Mouse (Mus musculus) kidney, postnatal 10 days (tissue): ENCODE results near the gene A830018L16Rik.

Source experiments
- DNase-seq: peaks from one replicate; pipeline ENCODE4 v3.0.0; 2021; ENCODE audit warnings: mixed read lengths

A830018L16Rik gene

DNA sequence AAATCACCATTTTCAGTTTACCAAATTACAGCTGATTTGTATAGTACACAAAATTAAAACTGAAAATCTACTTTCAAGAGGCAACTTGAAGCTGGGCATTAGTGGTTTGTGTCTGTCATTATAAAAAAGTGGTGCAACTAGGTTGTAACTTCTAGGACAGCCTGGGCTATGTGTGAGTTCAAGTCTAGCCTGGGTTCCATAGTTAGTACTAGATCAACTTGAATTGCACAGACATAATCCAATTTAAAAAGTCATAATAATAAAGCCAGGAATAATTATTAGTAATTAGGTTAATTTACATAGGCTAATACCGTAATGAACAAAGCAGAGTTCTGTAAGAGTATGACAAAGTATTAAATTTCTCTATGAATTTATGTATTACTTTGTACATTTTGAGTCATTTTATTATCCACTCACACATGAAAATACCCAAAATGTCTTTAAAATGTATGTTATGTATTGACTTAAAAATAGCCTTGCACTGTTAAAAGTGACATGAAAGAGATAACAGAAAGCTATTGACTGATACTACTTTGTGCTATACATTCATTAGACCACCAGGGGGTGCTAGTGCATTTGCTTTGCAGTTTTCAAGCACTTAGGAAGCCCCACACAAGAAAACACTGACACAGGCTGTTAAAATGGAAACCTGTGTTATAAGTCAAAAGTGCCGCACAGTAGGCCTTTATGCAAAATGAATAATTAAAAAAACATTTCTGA, 243.6 kb downstream of the A830018L16Rik start:
- DNase-seq = peak; percentile 53

DNA sequence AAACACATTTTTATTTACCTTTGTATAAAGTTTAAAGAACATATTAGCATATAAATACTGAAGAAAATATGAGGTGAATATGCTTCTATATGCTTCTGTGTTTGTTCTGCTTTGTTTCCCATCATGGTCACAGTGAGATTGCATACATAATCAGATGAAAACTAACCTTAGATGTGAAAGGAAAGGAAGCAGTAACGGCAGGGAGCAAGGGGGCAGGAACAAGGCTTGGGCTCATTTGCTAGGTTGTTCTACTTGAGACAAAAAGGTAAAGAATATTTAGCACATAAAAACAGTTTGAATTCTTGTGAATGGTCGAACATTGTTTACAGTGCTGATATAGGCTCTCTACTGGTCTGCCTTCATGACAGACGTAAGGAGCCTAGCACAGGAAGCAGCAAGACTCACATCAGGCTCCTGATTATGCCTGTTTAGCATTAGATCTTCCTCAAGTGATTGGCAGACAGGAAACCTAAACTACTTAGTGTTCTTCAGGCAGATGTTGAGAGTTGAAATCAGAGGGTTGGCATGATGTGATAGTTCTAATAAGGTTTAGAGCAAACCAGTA, 244.2 kb downstream of the A830018L16Rik start:
- DNase-seq = no peak

DNA sequence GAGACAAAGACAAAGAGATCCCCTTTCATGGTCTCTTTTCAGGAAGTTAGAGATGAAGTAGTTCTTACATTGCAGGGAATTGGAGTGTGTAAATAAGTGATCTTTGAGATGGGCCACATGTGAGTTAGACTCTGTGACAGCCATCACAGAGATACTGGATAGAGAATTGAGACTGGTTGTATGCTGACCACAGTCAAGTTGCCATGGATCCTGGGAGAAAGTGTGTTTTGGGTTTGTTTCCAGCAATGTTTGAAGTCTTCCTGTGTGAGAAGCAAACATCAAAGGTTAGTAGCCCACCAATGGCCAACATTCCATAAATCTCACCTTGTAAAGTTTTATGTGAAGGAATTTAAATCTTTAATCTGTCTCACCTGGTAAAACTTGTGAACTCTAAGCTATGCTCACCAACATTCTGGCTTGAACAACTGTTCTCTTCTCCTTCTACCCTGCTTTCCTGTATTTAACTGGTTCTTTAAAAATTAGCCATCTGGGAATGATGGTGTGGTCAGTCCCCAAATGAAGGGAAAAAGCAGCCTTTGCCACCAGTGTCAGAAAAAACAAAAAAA, 330.9 kb downstream of the A830018L16Rik start:
- no peak for DNase-seq

DNA sequence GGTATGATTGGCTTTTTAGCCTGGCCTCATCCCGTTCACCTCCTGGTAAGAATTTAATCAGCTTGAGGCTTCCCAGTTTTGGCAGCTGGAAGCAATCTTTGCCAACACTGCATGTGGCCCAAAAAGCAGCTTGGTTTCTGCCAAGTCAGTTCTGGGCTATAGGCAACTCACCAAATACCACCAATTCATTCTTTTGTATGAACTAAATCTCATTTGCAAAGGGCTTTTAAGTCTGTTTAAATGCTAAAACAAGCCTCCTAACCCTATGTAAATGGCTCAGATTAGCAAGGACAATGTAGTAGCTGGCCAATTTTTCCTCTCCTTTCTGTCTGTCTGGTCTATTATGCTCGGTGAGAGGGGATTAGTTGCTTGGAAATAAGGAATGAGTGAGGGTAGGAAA, 334.5 kb downstream of the A830018L16Rik start:
- DNase-seq = no peak

DNA sequence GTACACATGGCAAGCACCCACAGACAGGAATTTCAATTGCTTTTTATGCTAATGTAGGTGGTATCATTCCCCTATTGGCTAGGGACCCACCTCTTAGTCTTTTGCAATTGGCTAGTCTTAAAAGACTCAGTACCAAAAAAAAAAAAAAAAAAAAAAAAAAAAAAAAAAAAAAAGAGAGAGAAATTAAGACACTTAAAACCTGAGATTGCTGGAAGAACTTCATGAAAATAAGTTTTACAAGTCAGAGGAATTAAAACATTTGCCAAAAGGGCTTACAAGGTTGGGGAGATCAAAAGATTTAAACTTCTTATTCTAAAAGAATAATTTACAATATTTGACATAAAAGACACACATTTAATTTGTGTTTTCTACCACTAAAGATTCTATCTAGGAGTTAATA, 336.2 kb downstream of the A830018L16Rik start:
- DNase-seq = no peak

DNA sequence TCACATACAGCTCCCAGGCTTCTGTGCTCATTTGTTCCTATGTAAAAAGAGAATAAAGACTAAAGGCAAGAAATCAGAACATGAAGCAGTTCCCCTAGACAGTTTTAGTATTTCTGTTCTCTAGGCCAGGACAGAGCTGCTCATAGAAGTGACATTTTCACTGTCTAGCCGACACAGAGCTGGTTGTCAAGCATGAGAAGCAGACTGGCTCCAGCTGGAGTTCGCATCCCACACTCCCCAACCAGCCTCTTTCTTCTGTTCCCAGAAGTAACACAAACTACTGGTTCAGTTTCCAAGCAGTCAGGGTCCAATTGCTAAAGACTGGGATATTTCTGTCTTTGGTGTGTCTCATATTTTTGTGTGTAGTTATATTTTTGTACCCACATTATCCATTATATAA, 336.7 kb downstream of the A830018L16Rik start:
- peak; percentile 9 for DNase-seq

DNA sequence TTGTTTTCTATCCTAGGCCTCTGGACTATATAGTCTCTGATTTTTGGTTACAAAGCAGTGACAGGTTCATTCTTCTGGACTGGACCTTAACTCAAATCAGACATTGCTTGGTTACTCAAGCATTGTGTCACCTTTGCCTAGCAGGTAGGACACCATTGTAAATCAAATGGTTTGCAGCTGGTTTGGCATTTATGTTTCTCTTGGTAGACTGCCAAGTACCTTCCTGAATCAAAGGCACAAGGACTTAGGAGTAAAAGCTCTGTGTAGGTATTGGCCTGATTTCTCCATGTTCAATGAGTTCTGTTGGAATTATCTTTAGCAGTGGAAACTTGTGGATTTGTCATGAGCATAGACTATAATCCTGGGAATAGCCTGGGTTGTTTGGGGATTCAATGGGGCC, 338.1 kb downstream of the A830018L16Rik start:
- no peak for DNase-seq

DNA sequence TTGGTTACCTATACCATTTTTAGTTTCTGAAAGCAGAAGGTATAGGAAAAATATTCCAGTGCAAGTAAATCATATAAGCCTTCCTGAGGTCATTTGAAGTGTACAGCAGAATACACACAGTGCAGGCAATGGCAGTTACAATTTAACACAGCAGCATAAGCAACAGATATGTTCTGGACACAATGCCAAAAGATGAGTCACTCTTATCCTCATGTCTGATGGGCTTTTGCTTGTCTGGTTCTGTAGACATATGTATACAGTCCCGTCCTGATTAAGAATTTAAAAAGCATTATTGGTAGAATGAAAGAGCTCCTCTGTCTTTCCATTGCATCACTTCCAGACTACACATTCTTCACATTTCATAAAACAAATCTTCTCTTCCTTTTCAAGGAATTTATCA, 374.4 kb downstream of the A830018L16Rik start:
- DNase-seq = no peak

DNA sequence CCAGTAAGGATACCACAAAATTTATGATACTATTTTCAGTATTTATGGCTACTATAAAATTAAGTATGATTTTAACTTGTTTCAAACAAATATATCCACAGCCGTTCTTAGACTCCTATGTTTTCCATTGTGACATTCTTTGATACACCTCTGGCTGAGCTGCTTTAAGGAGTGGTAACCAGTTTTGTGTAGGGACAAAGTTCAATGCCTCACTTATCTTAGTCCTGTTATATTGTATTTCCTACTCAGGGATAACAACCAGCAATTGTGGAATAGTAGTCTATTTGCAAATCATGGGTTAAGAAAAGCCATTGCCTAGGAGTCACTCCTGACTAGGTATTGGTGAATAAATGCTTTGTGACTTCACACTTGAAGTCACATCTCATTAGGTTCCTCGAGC, 378.9 kb downstream of the A830018L16Rik start:
- no peak for DNase-seq

DNA sequence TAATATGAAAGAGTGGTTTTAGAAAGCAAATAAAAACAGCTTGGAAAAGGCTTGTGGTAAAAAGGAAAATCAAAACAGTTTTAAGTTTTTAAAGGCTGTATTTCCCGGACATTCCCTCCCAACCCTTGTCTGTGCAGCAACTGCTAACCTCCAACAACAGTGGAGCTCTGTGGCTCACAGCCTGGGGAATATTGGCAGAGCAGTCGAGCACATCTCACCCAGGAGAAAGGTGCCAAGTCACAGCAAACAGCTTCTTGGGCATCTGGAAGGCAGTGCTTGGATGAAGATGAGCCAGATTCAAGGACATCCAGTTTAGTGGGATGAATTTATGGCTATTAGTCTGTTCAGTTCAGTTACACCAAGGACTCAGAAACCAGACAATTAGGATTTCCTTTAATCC, 381.8 kb downstream of the A830018L16Rik start:
- no peak for DNase-seq

DNA sequence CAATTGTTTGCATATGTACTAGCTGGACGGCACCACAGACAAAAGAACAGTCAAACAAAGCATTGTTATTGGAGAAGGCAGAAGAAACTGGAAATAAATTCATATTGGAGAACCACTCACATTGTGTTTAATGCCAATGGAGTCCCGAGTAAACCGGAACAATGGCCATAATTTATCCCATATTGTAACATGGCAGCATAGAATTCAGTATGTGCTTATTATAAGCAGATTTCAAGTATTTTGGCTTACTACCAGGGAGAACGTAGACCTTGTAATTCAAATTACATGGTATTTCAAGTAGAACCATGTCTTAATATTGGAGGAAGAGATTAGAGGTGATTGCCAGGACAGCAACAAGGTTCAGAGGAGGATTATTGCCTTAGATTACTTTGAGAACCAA, 458.9 kb downstream of the A830018L16Rik start:
- DNase-seq = no peak

DNA sequence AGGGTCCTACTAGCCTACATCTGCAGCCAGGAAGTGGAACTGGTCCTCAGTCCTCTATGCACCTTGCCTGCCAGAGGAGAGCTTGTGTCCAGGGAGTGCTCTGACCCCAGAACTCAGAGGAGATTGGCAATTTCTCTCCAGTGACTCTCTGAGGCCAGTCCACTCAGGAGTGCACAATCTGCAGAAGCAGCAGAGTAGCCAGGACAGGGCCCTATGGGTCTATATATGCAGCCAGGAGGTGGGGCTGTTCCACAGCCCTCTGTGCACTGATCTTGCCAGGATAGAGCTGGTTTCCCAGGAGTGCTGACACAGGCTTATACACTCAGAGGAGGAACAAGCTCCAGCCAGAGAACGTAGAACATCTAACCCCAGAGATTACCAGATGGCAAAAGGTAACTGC, 459.7 kb downstream of the A830018L16Rik start:
- peak; percentile 19 for DNase-seq

DNA sequence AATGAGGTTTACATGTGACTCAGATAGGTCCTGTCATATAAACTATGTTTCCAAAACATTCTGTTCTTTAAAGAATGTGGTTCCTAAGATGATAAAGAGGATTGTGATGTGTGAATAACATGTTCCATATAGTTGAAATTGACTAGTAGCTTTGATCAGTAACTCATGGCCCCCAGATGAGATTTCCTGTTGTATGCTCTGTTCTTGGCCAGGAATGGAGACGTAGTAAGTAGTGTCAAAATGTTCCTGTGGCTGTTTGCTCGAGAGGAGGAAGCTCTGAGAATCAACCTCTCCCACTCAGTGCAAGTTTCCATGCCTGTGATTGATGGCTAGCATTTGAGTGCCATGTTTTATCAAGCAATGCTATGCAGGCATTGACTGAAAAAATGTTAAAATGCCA, 467.8 kb downstream of the A830018L16Rik start:
- DNase-seq = no peak

DNA sequence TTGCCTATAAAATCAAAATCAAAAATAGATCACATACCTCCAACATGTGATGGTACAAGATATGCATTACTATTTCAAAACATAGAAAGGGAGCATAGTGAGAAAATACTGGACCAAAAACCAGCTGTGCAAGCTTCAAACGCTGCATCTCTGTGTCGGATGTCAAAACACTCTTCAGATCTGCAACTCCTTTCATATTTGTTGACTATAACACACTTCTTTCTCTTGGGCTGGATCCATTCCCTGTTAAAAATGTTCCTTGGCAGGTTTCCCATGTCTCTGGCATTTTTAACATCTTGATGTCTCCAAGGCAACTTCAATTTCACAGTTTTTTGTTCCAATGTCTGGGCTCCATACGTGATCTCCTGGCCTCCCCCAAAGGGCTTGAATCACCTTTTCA, 481.8 kb downstream of the A830018L16Rik start:
- DNase-seq = no peak

DNA sequence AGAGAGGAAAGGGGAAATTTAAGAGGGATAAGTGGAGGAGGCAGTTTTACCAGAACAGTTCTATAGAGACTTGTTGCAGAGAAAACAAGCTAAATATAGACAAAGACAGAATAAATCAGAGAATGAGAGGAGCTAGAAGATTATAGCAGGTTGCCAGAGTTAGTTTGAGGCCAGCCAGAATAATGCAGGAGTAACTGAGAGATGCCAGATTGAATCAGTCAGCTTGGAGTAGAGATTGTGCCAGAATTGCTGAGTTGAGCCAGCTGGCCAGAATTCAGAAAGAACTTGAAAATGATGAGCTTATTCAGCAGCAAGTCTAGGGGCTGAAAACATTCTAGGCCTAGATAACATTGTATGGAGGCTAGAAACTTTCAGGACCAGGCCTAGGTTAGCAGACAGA, 502.0 kb downstream of the A830018L16Rik start:
- DNase-seq = no peak

DNA sequence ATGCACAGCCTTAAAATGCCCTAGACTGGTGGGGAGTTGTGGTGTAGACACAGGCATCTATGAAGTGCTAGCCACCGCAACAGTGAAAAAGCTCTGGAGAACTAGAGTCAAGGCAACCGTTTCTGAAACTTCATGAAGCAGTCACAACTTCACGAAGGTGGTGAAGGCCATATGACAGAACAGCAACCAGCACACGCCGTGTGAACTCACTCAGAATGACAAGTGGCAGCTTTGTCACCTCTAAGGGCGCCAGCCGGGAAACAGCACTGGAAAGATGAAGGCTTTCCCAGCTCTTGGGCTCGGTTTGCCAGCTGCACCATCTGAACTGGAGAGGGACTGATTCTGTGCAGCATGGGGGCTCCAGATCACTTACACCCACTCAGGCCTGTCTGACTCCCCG, 523.1 kb downstream of the A830018L16Rik start:
- DNase-seq = no peak

DNA sequence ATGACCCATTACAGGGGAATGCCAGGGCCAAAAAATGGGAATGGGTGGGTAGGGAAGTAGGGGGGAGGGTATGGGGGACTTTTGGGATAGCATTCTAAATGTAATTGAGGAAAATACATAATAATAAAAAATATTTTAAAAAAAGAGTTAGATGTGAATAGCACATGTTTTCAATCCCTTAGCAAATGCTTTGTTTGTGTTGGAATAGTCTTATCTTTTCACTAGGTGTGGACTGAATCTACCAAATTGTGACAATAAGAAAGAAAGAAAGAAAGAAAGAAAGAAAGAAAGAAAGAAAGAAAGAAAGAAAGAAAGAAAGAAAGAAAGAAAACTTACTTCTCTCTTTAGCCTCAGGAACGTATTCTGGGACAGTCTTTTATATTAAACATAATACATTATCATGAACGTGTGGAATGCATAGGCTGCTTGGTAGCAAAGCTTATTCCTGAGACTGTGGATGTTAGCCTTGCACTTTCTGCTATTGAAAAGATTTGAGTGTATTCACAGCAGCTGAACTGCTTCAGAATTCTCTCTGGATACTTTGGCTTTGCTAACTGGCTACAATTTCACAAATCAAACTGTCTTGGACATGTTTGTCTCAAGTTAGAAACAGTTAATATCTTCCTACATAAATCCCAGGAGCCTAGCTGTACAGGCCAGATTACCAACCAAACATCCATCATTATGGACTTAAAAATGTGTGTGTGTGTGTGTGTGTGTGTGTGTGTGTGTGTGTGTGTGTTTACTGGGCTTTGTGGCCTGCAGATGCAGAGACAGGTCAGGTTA, 545.7 kb downstream of the A830018L16Rik start:
- DNase-seq = peak; percentile 6

DNA sequence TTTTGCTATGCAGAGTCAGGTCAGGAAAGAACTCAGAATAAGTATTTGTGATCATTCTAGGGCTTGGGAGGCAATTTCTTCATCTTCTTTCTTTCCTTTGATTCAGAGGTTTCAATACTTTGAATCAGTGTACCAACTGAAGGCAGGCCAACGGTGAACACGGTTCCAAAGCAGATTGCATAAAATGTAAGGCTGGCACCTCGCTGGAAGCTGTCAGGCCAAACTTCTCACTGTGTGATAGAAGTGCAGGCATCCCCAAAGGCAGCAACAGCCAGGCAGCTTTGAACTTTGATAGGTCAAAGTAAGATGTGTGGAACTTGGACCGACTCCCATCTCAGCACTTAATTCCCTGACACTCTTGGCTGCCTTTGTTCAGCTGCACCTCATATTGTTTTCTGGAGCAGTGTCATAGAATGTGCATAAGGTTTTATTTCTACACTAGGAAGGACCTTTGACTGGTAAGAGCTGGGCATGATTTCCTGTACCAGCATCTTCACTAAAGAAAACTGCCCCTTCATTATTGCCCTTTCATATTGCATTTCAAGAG, 568.8 kb downstream of the A830018L16Rik start:
- no peak for DNase-seq

DNA sequence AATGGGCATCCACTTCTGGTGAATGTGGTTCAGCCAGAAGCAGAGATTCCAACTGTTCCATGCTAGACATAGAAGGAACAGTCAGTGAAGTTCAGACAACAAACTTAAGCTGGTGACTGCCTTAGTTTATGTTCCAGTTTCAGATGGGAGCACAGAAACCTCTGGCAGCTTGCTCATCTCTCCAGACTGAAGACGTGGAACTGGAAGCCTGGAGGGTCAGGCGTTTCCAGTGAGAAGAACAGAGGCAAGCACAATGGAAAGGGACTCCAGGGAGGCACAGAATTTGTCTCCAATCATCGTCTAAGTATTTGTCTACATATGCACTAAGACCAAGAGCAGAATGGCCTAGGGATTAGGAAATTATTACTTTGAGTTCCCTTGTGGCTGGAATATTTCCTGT, 576.1 kb downstream of the A830018L16Rik start:
- DNase-seq = peak; percentile 14

DNA sequence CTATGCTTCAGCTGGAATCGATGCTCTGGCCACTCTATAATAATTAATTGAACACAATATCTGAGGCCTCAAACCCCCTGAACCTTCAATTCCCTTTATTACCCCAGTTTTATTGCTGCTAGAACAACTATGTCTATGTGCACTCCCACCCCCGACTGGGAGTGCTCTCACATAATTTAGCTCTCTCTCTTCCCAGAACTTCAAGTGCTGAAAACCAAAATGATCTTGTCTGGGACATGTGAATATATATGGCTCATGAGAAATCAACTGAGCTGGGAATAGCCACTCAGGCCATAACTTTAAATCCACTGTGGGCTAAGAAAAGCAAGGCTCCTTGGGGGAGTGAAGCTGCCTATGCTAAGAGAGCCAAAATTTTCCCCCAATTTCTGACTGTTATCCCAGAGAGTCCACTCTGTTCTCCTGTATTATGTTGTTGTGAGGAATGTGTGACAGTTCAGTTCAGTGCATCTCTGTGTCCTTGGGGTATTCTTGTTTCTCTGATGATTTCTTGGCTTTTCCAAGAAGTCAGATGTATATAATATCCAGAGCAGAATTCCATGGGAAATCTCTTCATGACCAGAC, 582.5 kb downstream of the A830018L16Rik start:
- no peak for DNase-seq

DNA sequence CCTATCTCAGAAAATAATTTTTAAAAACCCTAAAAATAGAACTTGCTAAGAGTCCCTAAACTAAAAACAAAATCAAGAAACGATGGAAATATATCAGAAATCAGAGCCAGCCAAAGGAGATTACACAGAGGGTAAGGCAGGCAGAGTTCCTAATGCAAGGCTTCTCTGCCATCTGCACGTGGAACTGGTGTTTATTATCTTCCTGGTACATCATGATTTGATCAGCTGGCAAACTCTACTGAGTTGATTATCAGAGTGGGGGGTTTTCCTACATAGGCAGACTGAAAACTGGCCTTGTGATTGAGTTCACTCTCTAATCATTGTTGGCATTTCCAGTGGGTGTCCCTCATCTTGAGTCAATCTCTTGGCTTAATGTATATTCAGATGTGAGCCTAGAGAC, 583.7 kb downstream of the A830018L16Rik start:
- DNase-seq = no peak

DNA sequence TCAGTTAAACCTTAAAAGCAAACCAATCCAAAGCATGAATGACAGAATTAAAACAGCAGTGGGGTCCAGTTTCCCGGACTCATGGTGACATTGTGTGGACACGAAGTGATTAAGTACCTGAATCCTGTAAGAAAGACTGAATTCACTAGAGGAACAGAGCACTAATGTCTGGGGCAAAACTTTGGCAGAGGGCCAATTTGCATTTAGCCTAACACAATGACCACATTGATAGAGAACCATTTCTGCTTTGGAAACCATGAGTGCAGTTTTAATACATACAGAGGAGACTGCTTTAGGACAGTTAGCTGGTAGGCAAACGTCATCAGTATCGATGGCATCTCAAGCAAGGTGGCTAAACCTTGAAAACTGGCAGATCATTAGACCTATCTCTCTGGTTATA, 586.7 kb downstream of the A830018L16Rik start:
- DNase-seq = no peak
